Mouse (Mus musculus): ENCODE measurements around the gene Hnrnpl.

DNA sequence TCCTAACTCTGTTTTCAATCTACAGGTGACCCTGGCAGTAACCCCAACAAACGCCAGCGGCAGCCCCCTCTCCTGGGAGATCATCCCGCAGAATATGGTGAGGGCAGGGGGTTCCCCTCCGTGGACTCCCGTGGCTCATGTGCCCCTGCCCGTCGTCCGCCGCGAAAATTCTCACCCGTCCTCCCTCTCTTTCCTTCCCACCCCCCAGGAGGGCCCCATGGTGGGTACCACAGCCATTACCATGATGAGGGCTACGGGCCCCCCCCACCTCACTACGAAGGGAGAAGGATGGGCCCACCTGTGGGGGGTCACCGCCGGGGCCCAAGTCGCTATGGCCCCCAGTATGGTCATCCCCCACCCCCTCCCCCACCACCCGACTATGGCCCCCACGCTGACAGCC lies 10.1 kb downstream of the Hnrnpl start:
- no peak for TF ChIP-seq CTCF (IDR thresholded peaks at IDR 0.05)
- no peak for TF ChIP-seq POLR2A (IDR thresholded peaks at IDR 0.05; ENCODE audit: insufficient read depth, low read depth, low read length)
- no peak for TF ChIP-seq EP300 (IDR thresholded peaks at IDR 0.05; ENCODE audit: insufficient read depth, low read depth, low read length)

Measured in heart, adult 2 months (tissue).